Mouse (Mus musculus) small intestine, adult 2 months (tissue): Measurements from ENCODE around the gene Brsk1. TPM values are rescaled to one million over a fixed set of nuclear protein-coding genes. Genes with fewer than 3 reads are reported as not detected.

Experiments used
- H3K27ac ChIP-seq: fragments of 200-500 bp; 2 replicates; pipeline ENCODE4 v1.5.1; 2012; ENCODE audit warnings: low read depth, low read length, control low read depth, inconsistent platforms; ENCODE audit not compliant: insufficient read depth
- H3K27me3 ChIP-seq: fragments of 200-500 bp; 2 replicates; pipeline ENCODE4 v1.6.1; 2012; ENCODE audit warnings: mild to moderate bottlenecking, moderate library complexity, low read length, inconsistent platforms; ENCODE audit not compliant: control insufficient read depth, insufficient read depth
- H3K36me3 ChIP-seq: fragments of 200-500 bp; 2 replicates; pipeline ENCODE4 v1.6.1; 2012; ENCODE audit warnings: mild to moderate bottlenecking, low read length, control low read depth, inconsistent platforms; ENCODE audit not compliant: control insufficient read depth, insufficient read depth
- H3K4me1 ChIP-seq: fragments of 200-500 bp; 2 replicates; pipeline ENCODE4 v1.6.1; 2012; ENCODE audit warnings: low read length, inconsistent platforms, mixed read lengths; ENCODE audit not compliant: control insufficient read depth, insufficient read depth, insufficient read length
- H3K4me3 ChIP-seq: fragments of 200-500 bp; 2 replicates; pipeline ENCODE4 v1.5.1; 2012; ENCODE audit warnings: low read depth, mild to moderate bottlenecking, control low read depth, inconsistent platforms, low read length, moderate library complexity
- CTCF ChIP-seq: fragments of 200-500 bp; IDR thresholded peaks from 2 replicates; pipeline ENCODE4 v1.5.1; 2012; ENCODE audit warnings: low read depth, mild to moderate bottlenecking, control low read depth, inconsistent platforms, low read length, moderate library complexity, mixed read lengths; ENCODE audit not compliant: insufficient replicate concordance, insufficient read length; ENCODE audit errors: extremely low read depth
- POLR2A ChIP-seq: fragments of 200-500 bp; IDR thresholded peaks from 2 replicates; pipeline ENCODE4 v1.6.1; 2012; ENCODE audit warnings: low read depth, mild to moderate bottlenecking, control low read depth, inconsistent platforms, low read length, moderate library complexity
- WGBS: fragments of 180-500 bp; shearing (Covaris S2); methylation state at CpG from one replicate; pipeline ENCODE4 v1.1.7; 2018; 5-methylcytosine and 5-hydroxymethylcytosine counted together
- polyA plus RNA-seq: library from polyadenylated mRNA; depleted of rRNA; stranded (reverse); fragments of >200 nt; gene quantifications from 2 replicates; pipeline ENCODE4 v1.2.3, GENCODE M21; 2012

The Brsk1 gene
- polyA plus RNA-seq, 1 experiment = 1.9 TPM

GRCm38 (mm10) chr7:4743354-4743753, 53.0 kb downstream of the Brsk1 start:
- no peak for TF ChIP-seq POLR2A
- TF ChIP-seq CTCF = no peak
- Histone ChIP-seq H3K4me3 (no peak overlapping the region), H3K27me3 (no peaks in the 10 kb centered on the region), H3K27ac (no peak overlapping the region), H3K36me3 (peaks cover 32% of the 10 kb centered on the region), H3K4me1 (peaks cover 14% of the 10 kb centered on the region)
- 75% methylated on average over 2 of the region's 2 CpGs for WGBS

GRCm38 (mm10) chr7:4744886-4745285, 54.5 kb downstream of the Brsk1 start:
- no peak overlapping the region for H3K27ac ChIP-seq
- H3K4me3 ChIP-seq = no peak overlapping the region
- TF ChIP-seq CTCF (no peak), POLR2A (no peak)
- 94% methylated on average over 6 of the region's 6 CpGs for WGBS
- peaks cover 11% of the 10 kb centered on the region for H3K4me1 ChIP-seq
- peaks cover 32% of the 10 kb centered on the region for H3K36me3 ChIP-seq
- no peaks in the 10 kb centered on the region for H3K27me3 ChIP-seq

GRCm38 (mm10) chr7:4746326-4746980, 56.0 kb downstream of the Brsk1 start:
- peaks cover 10% of the 10 kb centered on the region for H3K4me1 ChIP-seq
- H3K4me3 ChIP-seq = no peak overlapping the region
- H3K36me3 ChIP-seq = peaks cover 32% of the 10 kb centered on the region
- 93% methylated on average over 22 of the region's 22 CpGs for WGBS
- no peaks in the 10 kb centered on the region for H3K27me3 ChIP-seq
- TF ChIP-seq POLR2A (no peak), CTCF (no peak)
- no peak overlapping the region for H3K27ac ChIP-seq

GRCm38 (mm10) chr7:4747156-4747899, 56.9 kb downstream of the Brsk1 start:
- no peak for TF ChIP-seq POLR2A
- no peak for TF ChIP-seq CTCF
- no peak overlapping the region for H3K27ac ChIP-seq

GRCm38 (mm10) chr7:4748321-4748720, 57.9 kb downstream of the Brsk1 start:
- Histone ChIP-seq H3K27me3 (no peaks in the 10 kb centered on the region), H3K4me3 (no peak overlapping the region), H3K36me3 (peaks cover 17% of the 10 kb centered on the region), H3K27ac (peak overlapping the region; percentile 78), H3K4me1 (peaks cover 16% of the 10 kb centered on the region)
- no peak for TF ChIP-seq CTCF
- no peak for TF ChIP-seq POLR2A
- WGBS = 69% methylated on average over 4 of the region's 4 CpGs

More at GRCm38 (mm10) chr7:4747156-4747899, 56.9 kb downstream of the Brsk1 start:
- 76% methylated on average over 9 of the region's 9 CpGs for WGBS
- no peak overlapping the region for H3K4me3 ChIP-seq
- H3K36me3 ChIP-seq = peaks cover 26% of the 10 kb centered on the region
- peaks cover 15% of the 10 kb centered on the region for H3K4me1 ChIP-seq
- H3K27me3 ChIP-seq = no peaks in the 10 kb centered on the region

GRCm38 (mm10) chr7:4749169-4749568, 58.8 kb downstream of the Brsk1 start:
- Histone ChIP-seq H3K27ac (peak overlapping the region; percentile 54), H3K4me1 (peaks cover 16% of the 10 kb centered on the region), H3K36me3 (peaks cover 14% of the 10 kb centered on the region), H3K4me3 (no peak overlapping the region), H3K27me3 (no peaks in the 10 kb centered on the region)
- no peak for TF ChIP-seq CTCF
- no peak for TF ChIP-seq POLR2A
- 69% methylated on average over 2 of the region's 2 CpGs for WGBS

- no peaks in the 10 kb centered on the region; the same call in 1 of the 2 replicates for H3K36me3 ChIP-seq
- H3K4me3 ChIP-seq = peak overlapping the region; percentile 58
- H3K27me3 ChIP-seq = no peaks in the 10 kb centered on the region
- H3K4me1 ChIP-seq = peaks cover 17% of the 10 kb centered on the region
- TF ChIP-seq CTCF = no peak
- no peak for TF ChIP-seq POLR2A
- 2% methylated on average over 30 of the region's 30 CpGs for WGBS
- no peak overlapping the region for H3K27ac ChIP-seq
Observed at GRCm38 (mm10) chr7:4751971-4752820, 61.8 kb downstream of the Brsk1 start.
